Mouse (Mus musculus): ENCODE measurements around the gene Slc25a13.
A peak's percentile ranks its signal among the peaks of the same experiment; 100 is the strongest.

Gene Slc25a13

GRCm38 (mm10) chr6:6162993-6163623 is 53.9 kb downstream of the Slc25a13 start:
- DNase-seq = no peak

- no peak for DNase-seq
These were observed 54.8 kb downstream of the Slc25a13 start for GRCm38 (mm10) chr6:6162146-6162545.

GRCm38 (mm10) chr6:6160645-6161426 is 56.1 kb downstream of the Slc25a13 start:
- no peak for DNase-seq

DNA sequence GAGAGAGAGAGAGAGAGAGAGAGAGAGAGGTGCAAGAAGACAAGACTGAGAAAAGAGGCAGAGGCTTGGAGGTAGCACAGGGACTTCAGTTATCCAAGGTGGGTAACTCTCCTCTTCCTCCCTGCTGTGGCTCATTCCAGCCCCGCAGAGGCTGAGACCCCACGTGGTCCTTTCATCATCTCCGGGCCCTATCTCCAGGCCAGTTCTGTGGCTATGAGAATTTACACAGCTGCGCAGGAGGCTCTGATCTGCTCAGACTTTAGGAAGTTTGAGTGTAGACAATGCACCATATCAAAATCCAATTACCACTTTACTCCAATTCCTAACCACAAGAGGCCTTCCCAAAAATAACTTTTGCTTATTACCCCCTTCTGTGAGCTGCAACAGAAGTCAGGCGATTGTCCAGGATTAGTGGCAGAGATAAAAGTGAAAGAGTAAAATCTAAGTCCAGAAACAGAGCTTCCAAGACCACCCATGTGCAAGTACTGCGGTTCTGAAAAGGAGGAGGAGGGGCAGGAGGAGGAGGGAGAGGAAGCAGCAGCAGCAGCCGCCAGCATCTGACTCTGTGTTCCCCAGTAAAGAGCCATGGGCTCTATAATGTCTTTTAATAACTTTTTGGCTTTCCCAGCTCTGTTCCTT is 57.6 kb downstream of the Slc25a13 start:
- peak; percentile 45 for DNase-seq

- DNase-seq = no peak
These were observed 63.5 kb downstream of the Slc25a13 start for GRCm38 (mm10) chr6:6153426-6153825.

DNA sequence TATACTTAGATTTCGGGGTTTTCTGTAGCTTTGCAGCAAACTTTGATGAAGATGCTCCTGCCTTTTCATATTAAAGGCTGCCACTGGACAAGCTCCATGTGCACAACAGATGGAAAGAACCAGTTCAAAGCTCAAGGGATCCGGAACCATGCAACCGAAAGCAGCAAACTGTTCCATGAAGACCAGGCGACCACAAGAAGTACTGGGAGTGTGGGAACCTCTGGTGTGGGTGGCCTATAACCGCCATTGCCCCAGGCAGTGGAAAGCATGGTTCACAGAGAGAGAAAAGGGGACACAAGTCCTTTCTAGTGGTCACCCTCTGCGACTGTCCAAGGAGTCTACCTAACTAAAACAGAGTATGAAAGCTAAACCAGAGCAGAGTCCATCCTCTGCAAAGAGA is 66.2 kb downstream of the Slc25a13 start:
- no peak for DNase-seq

- no peak for DNase-seq
These were observed 67.2 kb downstream of the Slc25a13 start for GRCm38 (mm10) chr6:6149751-6150150.

DNA sequence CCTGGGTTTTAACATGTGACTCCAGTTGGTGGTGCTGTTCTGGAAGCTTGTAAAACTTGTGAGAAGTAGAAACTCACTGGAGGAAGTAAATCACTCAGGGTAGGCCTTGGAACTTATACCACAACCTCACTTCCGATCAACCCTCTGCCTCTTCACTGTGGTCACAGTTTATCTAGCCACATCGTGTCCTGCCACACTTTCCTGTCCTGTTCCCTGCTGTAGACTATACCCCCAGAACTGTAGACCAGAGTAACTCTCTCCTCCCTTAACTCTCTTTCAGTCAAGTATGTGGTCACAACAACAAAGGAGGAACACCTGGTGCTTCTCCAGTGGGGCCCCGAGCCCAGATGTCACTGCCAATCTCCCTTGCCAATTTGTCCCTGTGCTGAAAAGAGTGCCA is 67.6 kb downstream of the Slc25a13 start:
- no peak for DNase-seq

GRCm38 (mm10) chr6:6145412-6145811 is 71.6 kb downstream of the Slc25a13 start:
- DNase-seq = no peak

DNA sequence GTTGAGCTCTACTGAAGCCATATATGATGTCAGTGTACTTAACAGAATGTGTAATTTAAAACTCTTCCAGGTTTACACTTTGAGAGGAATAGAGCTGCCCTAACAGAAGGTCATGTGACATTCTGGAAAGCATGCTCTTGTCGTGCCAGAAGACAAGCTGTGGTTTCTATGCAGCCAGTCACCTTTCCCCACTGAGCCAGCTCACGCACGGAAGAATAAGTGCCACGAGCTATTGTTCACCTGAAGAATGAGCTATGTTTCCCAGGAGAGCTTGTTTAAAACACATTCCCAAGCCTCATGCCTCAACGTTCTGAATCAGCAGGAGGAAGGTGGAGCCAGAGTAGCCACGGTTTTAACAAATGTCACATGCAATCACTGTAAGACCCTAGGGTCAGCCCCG is 73.4 kb downstream of the Slc25a13 start:
- DNase-seq = no peak

GRCm38 (mm10) chr6:6140370-6140769 is 76.6 kb downstream of the Slc25a13 start:
- no peak for DNase-seq

- DNase-seq = no peak
These were observed 77.9 kb downstream of the Slc25a13 start for GRCm38 (mm10) chr6:6139061-6139460.

DNA sequence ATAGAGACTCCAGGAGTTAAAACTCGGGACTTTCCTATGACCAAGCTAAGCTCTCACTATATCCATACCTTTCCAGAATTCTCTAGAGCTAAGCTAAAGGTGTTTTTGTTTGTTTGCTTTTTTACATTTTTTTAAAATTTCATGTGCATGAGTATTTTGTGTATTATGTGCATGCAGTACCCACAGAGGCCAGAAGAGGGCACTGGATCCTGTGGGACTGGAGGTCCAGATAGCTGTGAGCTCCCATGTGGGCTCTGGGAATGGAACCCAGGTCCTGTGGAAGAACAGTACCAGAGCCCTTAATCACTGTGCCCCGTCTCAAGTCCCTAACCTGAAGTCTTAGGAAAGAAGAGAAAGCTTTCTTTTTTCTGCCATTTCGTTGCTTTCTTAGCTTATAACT is 80.2 kb downstream of the Slc25a13 start:
- no peak for DNase-seq

- DNase-seq = no peak
These were observed 82.0 kb downstream of the Slc25a13 start for GRCm38 (mm10) chr6:6134935-6135334.

- DNase-seq = no peak
These were observed 83.4 kb downstream of the Slc25a13 start for GRCm38 (mm10) chr6:6133556-6134050.

- no peak for DNase-seq
These were observed 84.9 kb downstream of the Slc25a13 start for GRCm38 (mm10) chr6:6132047-6132446.

DNA sequence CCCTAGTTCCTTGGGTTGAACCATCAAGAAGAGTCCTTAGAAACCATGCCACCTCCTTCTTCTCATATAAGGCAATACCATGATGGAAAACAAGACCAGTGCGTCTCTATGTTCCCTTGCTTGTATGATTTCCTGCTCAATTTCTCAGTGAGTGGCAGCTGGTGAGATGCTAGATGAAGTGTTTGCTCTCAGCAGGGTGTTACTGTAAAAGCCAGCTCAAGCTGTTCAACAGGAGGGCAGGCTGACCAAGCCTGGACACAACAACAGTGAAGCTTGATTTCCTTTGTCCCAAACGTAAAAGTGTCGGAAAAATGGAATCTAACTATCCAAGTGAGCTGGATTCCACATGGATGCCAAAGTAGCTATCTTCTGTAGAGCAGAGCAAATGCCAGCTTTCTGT is 91.4 kb downstream of the Slc25a13 start:
- DNase-seq = no peak

GRCm38 (mm10) chr6:6121904-6122303 is 95.1 kb downstream of the Slc25a13 start:
- no peak for DNase-seq

DNA sequence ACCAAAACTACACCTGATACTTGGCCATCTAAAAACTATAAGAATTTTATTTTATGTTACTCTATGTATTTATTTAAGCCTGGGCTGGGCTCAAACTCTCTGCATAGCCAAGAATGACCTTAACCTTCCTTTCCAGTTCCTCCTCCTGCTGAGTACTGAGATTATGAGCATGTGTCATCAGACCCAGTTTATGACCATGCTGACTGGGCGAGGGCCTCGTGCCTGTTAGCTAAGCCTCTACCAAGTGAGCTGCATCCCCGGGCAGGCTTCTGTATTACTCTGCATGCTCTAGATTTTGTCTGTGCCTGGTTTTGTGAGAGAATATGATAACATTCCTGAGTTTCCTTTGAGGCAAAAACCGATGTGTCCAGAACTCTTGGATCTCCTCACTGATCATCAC is 96.1 kb downstream of the Slc25a13 start:
- DNase-seq = no peak

DNA sequence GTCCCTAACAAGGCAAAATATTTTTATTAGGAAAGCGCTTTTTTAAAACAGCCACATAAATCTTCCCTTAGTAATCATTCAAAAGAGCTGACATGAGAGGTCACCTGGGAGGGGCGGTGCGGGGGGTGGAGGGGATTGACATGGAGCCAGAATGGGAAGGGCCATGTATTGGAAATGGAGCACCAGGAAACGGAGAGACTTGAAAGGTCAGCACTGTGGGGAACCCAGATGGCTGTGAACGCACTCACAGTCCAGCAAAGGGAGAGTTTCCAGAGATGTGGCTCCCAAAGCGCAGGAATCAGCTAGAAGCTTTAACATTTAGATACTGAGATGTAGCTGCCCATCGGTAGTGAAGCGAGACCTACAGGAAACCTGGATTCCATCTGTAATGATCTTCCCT is 101.2 kb downstream of the Slc25a13 start:
- DNase-seq = no peak

GRCm38 (mm10) chr6:6113776-6114175 is 103.2 kb downstream of the Slc25a13 start:
- peak; percentile 17 for DNase-seq

DNA sequence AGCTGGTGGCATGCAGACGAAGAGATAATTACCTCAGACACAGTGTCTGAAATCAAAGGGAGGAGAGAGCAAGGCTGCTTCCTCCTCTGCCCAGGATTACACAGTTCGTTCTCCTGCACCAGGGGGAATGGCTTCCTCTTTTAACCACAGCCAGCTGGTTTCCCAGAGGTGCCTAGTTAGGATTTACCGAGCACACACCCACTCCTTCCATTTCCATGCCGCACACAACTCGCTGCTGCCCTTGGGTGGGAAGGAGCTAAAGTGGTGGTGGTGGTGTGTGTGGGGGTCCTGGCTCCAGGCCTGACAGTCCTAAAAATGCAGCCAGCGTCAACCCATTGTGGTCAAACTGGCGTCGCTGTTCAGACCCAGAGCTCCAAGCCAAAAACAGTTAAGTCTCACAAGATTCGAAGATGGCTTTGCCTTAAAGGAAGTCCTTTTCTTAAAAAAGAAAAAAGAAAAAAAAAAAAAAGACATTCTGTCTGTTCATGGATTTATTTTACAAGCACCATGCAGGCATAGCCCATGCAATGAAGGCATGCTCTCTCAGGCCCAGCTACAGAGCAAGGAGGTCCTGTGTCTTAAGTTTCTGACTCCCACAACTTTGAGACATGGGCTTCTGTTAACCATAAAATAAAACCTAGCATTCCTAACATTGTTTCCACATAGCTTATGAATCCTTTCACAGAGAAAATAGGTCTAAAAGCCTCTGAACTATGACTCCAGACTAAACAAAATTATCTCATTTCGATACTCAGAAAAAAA is 104.0 kb downstream of the Slc25a13 start:
- DNase-seq = peak; percentile 25

DNA sequence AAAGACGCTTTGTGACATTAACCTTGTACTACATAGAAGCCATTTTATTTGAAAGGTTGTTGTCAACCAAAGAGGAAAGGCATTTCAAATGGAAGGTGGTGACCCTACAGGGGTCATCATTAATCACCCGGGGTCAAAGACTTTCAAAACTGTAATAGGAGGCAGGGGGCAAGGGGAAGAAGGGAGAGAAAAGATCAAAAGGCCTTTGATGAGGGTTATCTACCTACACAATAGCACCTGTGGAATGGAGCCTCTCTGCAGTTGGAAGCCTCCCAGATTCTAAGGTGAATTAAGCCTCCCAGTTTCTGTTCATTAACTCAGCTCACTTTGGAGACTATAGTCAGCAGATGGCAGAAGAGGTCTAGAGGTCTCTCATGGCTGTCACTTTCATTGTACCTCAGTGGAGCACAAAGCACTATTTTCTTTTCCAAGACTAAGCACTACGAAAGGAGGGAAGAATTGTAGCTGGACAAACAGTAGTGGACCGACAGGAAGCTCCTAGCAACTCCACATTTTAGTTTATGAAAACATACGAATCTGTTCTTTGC is 109.5 kb downstream of the Slc25a13 start:
- DNase-seq = no peak
